Mouse (Mus musculus): Measurements from ENCODE around the gene Tnip1.
A peak's percentile ranks its signal among the peaks of the same experiment; 100 is the strongest.
"Not testable (repeated sequence)": the region's sequence is repeated elsewhere in the genome, so short reads cannot be mapped to it uniquely, and the experiment has no call there.

Gene Tnip1

DNA sequence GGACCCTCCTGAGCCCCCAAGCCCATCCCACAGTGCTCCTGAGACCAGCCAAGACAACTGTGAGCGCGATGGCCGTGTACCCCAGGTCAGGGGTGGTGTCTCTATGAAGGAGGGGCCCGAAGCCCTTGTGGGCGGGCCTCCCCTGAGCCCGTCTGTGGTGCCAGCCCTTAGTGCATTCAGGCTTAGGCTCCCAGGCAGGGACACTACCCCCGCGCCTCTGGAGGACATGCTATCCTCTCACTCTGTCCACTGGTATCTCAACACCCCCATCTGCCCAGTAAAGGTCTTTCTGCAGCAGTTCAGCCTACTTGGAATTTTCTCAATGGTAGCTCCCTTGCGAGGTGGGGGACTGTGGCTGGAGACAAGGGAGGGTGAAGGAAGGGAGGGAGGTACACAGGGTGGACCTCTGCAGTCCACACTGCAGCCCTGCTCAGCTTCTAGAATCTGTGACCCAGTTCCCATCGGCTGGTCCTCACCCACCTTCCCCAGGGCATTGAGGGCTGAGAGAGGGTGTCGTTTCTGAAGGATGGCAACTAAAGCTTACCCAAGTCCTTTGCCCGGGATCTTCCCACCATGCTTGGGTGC lies 52.5 kb downstream of the Tnip1 start:
- no peak for DNase-seq (ENCODE audit: low read depth)

DNA sequence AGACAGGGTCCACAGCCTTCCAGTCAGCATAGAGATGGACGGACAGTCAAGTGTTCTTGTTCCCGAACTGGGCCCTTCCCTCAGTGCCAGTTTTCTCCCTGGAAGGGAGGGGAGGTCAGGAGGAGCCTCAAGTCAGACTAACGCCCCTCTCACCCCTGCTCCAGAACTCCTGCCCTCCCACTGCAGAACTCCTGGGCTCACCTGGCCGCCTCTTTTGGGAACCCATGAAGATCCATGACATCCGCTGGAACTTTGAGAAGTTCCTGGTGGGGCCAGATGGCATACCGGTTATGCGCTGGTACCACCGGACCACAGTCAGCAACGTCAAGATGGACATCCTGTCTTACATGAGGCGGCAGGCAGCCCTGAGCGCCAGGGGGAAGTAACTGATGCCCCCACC lies 53.4 kb downstream of the Tnip1 start:
- no peak for DNase-seq (ENCODE audit: low read depth)

DNA sequence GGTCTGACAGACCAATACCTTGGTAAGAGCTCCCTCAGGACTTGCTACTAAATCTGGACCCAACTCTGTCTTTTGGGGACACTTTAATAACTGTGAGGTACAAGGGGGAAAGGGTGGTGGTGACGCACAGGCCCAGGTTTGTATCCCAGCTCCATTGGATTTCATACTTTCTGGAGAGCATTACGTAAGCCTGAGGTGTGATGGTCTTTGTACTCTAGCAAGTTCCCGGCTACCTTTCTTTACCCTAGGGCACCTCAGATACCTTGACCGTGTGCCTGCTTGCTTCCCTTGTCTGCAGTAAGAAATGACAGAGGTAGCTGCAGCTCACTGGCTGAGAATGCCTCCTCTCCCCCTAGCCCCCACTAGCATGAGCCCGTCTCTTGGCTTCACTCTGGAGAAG lies 55.5 kb downstream of the Tnip1 start:
- DNase-seq (ENCODE audit: low read depth) = no peak

DNA sequence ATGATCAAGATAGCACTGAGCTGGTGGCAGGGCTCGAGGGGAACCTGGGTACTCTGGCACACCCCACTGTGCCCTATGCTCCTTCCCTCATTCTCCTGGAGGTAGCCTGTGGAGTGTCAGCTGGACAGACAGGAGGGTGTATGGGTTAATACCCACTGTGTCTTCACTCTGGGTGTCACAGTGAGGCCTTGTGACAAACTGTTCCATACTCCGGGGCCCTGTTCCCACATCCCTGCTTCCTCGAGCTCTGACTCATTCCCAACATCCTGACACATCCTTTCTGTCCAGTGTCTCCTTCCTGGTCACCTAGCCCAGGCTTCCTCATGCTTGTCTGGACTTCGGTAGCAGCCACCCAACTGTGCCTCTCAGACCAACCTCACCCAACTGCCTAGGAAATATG lies 56.3 kb downstream of the Tnip1 start:
- no peak for DNase-seq (ENCODE audit: low read depth)

- DNase-seq (ENCODE audit: low read depth) = no peak
These were observed 56.8 kb downstream of the Tnip1 start for GRCm38 (mm10) chr11:54905931-54906330.

- no peak for DNase-seq (ENCODE audit: low read depth)
These were observed 57.6 kb downstream of the Tnip1 start for GRCm38 (mm10) chr11:54905086-54905485.

DNA sequence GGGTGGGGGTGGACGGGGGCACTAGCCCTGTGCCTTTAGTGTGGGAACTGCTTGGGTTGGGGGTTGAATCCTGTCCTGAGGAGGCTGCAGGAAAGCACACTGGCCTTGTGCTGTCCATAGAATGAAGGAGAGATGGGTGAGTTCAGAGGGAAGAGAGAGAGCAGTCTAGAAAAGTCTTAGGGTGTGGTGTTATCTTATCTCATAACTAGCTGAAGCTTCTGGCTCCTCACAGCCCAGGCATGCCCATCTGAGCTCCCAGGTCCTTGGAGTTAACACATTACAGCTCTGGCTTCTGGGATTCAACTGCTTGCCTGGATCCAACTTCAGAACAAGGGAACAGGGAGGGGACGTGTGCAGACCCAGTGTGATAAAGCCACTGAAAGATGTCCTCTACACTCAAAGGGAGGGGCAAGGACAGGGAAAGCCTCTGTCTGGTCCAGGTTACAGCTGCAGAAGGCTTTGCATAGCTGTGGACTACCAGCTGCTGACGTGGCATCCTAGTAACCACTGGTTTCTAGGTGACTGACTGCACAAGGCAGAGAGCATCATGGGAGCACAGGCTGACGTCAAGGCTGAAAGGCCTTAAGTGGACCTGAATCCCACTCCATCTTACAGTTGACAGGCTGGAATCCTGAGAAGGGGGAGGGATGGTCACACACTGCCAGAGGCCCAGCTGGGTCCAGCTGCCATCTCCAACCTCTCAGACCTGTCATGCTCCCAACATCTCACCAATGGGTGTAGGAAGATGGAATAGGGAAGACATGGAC lies 58.6 kb downstream of the Tnip1 start:
- peak; percentile 67 for DNase-seq (ENCODE audit: low read depth)

- no peak for DNase-seq (ENCODE audit: low read depth)
These were observed 59.4 kb downstream of the Tnip1 start for GRCm38 (mm10) chr11:54903339-54903738.

- no peak for DNase-seq (ENCODE audit: low read depth)
These were observed 60.1 kb downstream of the Tnip1 start, which contains the start of gene Gpx3 for GRCm38 (mm10) chr11:54902333-54903323. Gene Gpx3 (plus strand): TSS chr11:54902453.

DNA sequence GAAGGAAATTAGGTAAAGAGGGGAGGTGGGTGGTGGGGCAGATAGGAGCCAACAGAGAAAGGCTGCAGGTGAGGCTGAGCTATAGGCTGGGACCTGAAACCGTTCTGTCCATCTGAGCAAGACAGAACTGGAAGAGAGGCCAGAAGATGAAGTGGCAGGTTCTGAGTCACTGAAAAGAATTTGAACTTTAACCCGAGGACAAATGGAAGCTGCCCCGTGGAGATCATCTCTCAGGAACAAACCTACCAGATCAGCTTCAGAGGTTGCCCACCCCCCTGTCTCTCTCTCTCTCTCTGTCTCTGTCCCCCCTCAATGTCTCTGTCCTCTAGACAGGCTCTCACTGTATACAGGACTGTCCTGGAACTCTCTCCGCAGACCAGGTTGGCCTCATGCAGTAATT lies 63.1 kb downstream of the Tnip1 start:
- DNase-seq (ENCODE audit: low read depth) = no peak

DNA sequence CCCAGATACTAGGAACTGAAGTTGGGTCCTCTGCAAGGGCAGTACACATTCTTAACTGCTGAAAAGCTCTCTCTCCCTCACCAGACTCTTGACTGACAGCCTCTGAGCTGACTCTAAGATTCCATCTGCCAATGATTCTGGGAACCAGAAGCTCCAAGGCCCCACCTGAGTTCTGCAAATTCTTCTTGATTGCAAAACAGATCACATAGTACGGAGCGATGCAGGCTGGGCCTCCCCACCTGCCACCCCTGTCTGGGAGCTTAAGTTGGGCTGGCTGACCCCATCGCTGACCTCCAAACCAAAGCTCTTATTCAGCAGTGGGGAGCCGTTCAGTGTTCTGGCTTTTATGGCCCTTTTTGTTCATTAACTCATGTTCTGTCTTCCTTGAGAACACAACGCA lies 65.2 kb downstream of the Tnip1 start:
- DNase-seq (ENCODE audit: low read depth) = no peak

DNA sequence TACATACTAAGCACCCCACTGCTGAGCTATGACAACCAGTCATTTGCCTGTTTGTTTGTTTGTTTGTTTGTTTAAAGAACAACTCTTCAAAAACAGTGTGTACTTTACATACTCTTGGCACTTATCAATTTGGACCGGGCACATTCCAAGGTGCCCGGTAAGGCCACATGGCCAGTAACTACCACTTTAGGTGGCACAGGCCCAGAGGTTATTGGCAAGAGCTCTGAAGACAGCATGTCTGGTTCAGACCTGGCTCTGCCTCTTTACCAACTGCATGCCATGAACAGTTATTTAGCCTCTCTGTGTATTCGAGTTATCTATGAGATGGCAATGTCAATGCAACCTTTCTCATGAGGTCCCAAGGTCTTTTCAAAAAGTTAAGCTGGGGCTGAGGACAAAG lies 66.1 kb downstream of the Tnip1 start:
- DNase-seq (ENCODE audit: low read depth) = not testable (repeated sequence)

- no peak for DNase-seq (ENCODE audit: low read depth)
These were observed 68.1 kb downstream of the Tnip1 start for GRCm38 (mm10) chr11:54894589-54894988.

DNA sequence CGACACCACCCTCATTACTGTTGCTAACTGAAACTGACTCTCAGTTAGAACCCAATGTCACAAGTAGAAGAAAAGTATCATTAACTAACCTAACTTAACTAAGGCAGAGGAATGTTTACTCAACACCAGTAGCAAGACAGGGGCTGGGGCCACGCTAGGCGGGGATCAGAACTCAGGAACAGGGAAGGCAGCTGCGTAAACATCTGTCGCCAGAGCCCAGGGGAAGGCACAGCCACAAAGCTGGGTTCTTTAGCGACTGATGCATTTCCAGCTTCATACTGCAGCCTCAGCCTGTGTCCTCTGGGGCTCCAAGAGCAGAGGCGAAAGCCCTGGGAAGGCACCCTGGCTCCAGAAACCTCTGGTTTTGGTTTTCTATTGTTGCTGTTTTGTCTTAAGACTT lies 70.6 kb downstream of the Tnip1 start:
- no peak for DNase-seq (ENCODE audit: low read depth)

DNA sequence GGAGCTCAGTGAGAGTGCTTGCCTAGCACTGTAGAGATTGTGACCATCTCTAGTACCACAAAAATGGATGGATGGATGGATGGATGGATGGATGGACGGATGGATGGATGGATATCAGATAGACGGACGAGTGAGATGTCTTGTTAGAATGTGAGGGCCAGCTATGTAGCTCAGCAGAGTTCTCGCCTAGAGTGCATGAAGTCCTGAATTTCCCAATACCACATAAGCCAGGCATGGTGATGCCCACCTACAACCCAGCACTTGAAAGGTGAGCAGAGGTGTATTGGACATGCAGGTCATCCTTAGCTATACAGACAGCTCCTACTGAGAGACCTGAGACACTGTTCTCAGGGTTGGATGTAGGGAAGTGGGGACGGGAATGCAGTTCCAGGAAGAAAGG lies 71.4 kb downstream of the Tnip1 start:
- no peak for DNase-seq (ENCODE audit: low read depth)

- no peak for DNase-seq (ENCODE audit: low read depth)
These were observed 74.8 kb downstream of the Tnip1 start for GRCm38 (mm10) chr11:54887927-54888326.

GRCm38 (mm10) chr11:54885406-54885805 lies 77.3 kb downstream of the Tnip1 start:
- no peak for DNase-seq (ENCODE audit: low read depth)

DNA sequence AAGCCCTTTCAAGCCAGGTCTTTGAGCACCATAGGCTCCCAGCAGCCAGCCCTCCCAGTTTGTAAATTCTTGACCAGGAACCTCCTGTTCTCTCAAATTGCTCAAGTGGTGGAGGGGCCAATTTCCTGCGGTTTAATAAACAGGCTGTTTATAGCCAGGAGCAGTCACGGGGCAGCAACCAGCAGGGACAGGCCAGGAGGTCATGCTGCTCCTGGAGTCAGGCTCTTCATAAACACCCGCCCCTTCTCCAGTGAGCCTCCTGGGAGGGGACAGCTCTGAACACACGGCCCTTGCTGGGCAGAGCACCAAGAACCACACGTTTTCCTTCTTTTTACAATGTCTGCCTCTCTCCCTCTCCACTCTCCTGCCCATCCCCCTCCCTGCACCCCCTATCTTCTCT lies 77.8 kb downstream of the Tnip1 start:
- no peak for DNase-seq (ENCODE audit: low read depth)

DNA sequence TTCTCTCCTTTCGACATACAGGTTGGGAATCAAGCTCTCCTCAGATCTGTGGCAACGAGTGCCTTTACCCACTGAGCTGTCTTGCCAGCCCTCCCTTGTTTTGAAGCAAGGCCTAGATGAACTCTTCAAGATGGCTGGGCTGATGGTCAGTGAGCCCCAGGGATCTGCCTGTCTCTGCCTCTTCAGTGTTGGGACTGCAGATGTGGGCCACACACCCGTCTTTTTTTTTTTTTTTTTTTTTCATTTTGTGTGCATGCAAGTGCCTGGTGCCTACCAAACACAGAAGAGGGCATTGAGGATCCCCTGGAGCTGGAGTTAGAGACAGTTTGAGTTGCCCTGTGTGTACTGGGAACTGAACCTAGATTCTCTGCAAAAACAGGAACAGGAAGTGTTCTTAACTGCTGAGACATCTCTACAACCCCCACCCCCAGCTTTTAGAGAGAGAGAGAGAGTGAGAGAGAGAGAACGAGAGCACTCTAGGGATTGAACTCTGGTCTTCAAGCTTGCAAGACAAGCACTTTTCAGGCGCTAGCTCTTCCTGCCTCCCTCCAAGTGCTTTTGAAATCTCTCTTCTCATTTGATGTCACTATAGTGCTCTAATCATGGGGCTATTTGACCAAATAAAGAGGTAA lies 78.4 kb downstream of the Tnip1 start:
- peak; percentile 69 for DNase-seq (ENCODE audit: low read depth)

DNA sequence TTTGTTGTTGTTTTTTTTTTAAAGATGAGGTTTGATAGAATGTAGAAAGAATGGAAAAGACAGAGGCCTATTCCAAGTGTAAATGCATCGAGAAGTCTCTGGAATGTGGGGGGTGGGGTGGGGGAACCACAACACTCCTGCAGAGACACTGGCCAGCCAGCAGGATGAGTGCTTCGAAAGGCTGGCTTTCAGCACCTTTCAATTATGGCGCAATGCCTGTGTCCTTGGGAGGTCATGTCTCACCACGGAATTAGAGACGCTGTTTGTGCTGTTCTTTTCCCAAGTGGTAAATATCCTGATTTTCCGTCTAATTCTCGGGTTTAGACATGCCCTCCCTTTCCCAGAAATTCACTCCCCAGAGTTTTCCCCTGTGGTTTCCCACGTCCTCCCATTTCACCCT lies 80.0 kb downstream of the Tnip1 start:
- no peak for DNase-seq (ENCODE audit: low read depth)

DNA sequence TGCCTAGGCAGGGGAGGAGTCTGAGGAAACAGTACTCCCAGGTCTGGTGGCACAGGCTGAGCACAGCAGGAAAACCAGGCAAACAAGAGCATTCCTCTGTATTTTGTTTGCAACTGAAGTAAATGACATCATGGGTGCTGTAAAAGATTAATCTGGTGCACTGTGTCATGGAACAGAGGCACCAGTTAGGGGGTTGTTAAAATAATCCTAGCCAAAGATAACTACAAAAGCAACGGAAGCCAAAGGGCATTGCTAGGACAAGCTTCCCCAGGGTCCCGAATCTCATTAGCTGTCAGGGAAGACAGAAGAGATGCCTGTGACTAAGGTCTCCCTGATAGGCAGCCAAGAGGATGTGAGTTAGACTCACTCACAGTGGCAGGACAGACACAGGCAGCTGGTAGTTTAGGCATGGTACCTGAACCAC lies 81.7 kb downstream of the Tnip1 start:
- no peak for DNase-seq (ENCODE audit: low read depth)

GRCm38 (mm10) chr11:54879922-54880321 lies 82.8 kb downstream of the Tnip1 start:
- no peak for DNase-seq (ENCODE audit: low read depth)

Data from induced T-regulatory cell, adult 2 months (primary cell).